Mouse (Mus musculus): ENCODE data around the gene Olfr1056. TPM values are rescaled to one million over a fixed set of nuclear protein-coding genes. Genes with fewer than 3 reads are reported as not detected.
"Not testable (repeated sequence)": the region's sequence is repeated elsewhere in the genome, so short reads cannot be mapped to it uniquely, and the experiment has no call there.

Olfr1056 gene
- not detected in 2 replicates for polyA plus RNA-seq (2011; ENCODE audit: insufficient read depth, insufficient read length, low read depth, missing spikeins)

DNA sequence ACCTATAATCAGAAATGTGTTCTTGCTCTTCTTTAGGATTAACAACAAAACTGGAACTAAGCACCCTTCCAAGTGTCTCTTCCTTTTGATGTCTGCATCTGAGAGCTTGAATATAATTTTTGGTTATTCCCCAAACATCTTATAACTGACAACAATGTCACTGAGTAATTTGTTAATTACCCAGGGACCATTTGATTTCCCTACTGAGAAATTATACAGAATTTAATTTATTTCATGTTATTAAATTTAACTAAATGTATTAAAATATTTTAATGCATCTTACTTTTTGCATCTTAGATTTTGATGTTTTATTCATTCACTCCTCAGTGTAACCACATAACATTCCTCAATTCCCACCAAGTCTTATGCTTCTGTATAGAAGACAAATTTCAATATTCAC lies at the start of gene Olfr1056:
TSS of gene Olfr1056 (minus strand) at position 101 of the 400 bp plus-strand sequence.
- Histone ChIP-seq H3K36me3 (ENCODE audit: control insufficient read depth, insufficient read depth, low read length, poor library complexity, severe bottlenecking) (no peaks in the 10 kb centered on the region), H3K27me3 (ENCODE audit: control insufficient read depth, insufficient read depth, low read length, poor library complexity, severe bottlenecking) (no peaks in the 10 kb centered on the region), H3K27ac (ENCODE audit: insufficient read depth, low read length) (no peak within 1 kb of the TSS), H3K4me3 (ENCODE audit: low read depth, low read length) (no peak within 1 kb of the TSS), H3K4me1 (ENCODE audit: control insufficient read depth, insufficient read depth, low read length) (no peaks in the 10 kb centered on the region), H3K9ac (ENCODE audit: low read depth, poor library complexity, severe bottlenecking) (no peak within 1 kb of the TSS), H3K9me3 (replicated peaks; ENCODE audit: control insufficient read depth, insufficient read depth, low read length, poor library complexity, severe bottlenecking) (no peaks in the 10 kb centered on the region)
- TF ChIP-seq POLR2A (IDR thresholded peaks at IDR 0.05; ENCODE audit: insufficient read depth, low read length) (no peak), CTCF (IDR thresholded peaks at IDR 0.05; ENCODE audit: low read depth, low read length) (no peak), EP300 (IDR thresholded peaks at IDR 0.05; ENCODE audit: insufficient read depth, low read depth, low read length) (no peak)

GRCm38 (mm10) chr2:86395114-86395513 lies 32.8 kb upstream of the Olfr1056 start:
- Histone ChIP-seq H3K36me3 (ENCODE audit: control insufficient read depth, insufficient read depth, low read length, poor library complexity, severe bottlenecking) (no peaks in the 10 kb centered on the region), H3K27ac (ENCODE audit: insufficient read depth, low read length) (no peak overlapping the region), H3K4me3 (ENCODE audit: low read depth, low read length) (no peak overlapping the region), H3K9ac (ENCODE audit: low read depth, poor library complexity, severe bottlenecking) (no peak overlapping the region), H3K27me3 (ENCODE audit: control insufficient read depth, insufficient read depth, low read length, poor library complexity, severe bottlenecking) (no peaks in the 10 kb centered on the region), H3K9me3 (replicated peaks; ENCODE audit: control insufficient read depth, insufficient read depth, low read length, poor library complexity, severe bottlenecking) (no peaks in the 10 kb centered on the region), H3K4me1 (ENCODE audit: control insufficient read depth, insufficient read depth, low read length) (no peaks in the 10 kb centered on the region)
- TF ChIP-seq EP300 (IDR thresholded peaks at IDR 0.05; ENCODE audit: insufficient read depth, low read depth, low read length) = no peak
- TF ChIP-seq POLR2A (IDR thresholded peaks at IDR 0.05; ENCODE audit: insufficient read depth, low read length) = no peak
- no peak for TF ChIP-seq CTCF (IDR thresholded peaks at IDR 0.05; ENCODE audit: low read depth, low read length)

DNA sequence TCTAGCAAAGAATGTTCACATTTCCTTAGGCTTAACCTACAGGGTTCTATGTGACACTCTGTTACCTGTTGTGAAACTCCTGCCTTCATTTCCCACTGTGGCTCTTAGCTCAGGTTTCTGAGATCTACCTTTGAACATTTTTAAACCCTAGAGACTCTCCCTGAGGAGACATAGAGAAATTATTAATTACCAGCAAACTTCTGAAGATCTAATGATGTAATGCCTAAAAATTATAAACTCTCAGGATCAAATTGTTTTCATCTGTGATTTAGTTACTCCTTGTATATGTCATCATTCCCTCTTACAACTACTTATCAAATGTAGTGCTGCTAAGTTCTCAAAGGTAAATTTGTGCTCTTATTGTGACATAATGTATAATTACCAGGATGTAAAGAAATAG lies 26.2 kb upstream of the Olfr1056 start, which contains the start of gene Olfr1058:
TSS of gene Olfr1058 (minus strand) at position 101 of the 400 bp plus-strand sequence.
- not testable (repeated sequence) for H3K4me1 ChIP-seq (ENCODE audit: control insufficient read depth, insufficient read depth, low read length); H3K4me3 ChIP-seq (ENCODE audit: low read depth, low read length); H3K27me3 ChIP-seq (ENCODE audit: control insufficient read depth, insufficient read depth, low read length, poor library complexity, severe bottlenecking); H3K9me3 ChIP-seq (replicated peaks; ENCODE audit: control insufficient read depth, insufficient read depth, low read length, poor library complexity, severe bottlenecking); H3K9ac ChIP-seq (ENCODE audit: low read depth, poor library complexity, severe bottlenecking); H3K36me3 ChIP-seq (ENCODE audit: control insufficient read depth, insufficient read depth, low read length, poor library complexity, severe bottlenecking); H3K27ac ChIP-seq (ENCODE audit: insufficient read depth, low read length)

DNA sequence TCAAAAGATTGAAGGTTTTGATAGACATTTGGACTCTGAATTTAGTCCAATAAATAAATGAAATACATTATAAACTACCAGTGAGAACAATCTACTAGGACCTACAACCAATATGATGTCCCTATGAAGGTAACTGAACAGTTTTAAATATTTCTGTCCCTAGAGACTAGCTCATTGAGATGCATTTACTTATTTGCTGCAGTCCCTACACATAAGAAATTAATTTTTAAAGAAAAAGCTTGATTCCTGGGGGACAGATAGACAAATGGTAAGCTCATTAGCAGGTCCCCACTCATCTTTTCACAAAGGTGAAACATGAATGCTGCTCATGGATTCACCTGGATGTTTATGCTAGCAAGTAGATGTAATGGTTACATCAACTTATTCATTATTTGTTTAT lies 16.0 kb upstream of the Olfr1056 start, which contains the start of gene Olfr1057:
TSS of gene Olfr1057 (minus strand) at position 101 of the 400 bp plus-strand sequence.
- TF ChIP-seq POLR2A (IDR thresholded peaks at IDR 0.05; ENCODE audit: insufficient read depth, low read length) = no peak
- no peak for TF ChIP-seq CTCF (IDR thresholded peaks at IDR 0.05; ENCODE audit: low read depth, low read length)
- no peak within 1 kb of the TSS for H3K9ac ChIP-seq (ENCODE audit: low read depth, poor library complexity, severe bottlenecking)
- no peaks in the 10 kb centered on the region for H3K4me1 ChIP-seq (ENCODE audit: control insufficient read depth, insufficient read depth, low read length)
- H3K36me3 ChIP-seq (ENCODE audit: control insufficient read depth, insufficient read depth, low read length, poor library complexity, severe bottlenecking) = no peaks in the 10 kb centered on the region
- no peaks in the 10 kb centered on the region for H3K27me3 ChIP-seq (ENCODE audit: control insufficient read depth, insufficient read depth, low read length, poor library complexity, severe bottlenecking)
- H3K27ac ChIP-seq (ENCODE audit: insufficient read depth, low read length) = no peak within 1 kb of the TSS
- no peak within 1 kb of the TSS for H3K4me3 ChIP-seq (ENCODE audit: low read depth, low read length)
- no peaks in the 10 kb centered on the region for H3K9me3 ChIP-seq (replicated peaks; ENCODE audit: control insufficient read depth, insufficient read depth, low read length, poor library complexity, severe bottlenecking)

DNA sequence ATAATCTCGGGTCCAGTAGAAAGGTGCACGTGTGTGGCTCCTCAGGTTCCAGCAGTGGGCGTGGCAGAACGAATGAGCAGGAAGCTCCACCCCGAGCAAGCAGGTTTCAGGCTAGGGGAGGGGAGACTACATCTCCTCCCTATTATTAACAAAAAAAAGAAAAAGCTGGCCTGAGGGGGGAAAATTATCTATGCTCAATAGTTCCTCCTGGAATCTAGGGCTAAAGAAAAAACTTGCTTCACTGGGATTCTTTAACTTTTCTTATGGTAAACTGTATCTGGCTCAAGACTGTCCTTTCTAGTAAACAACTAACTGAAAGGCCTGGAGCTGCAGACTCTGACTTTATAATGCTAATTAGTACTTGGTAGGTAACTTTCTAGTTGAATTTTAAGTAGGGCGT lies 4.1 kb upstream of the Olfr1056 start:
- not testable (repeated sequence) for H3K9ac ChIP-seq (ENCODE audit: low read depth, poor library complexity, severe bottlenecking); H3K9me3 ChIP-seq (replicated peaks; ENCODE audit: control insufficient read depth, insufficient read depth, low read length, poor library complexity, severe bottlenecking); H3K4me3 ChIP-seq (ENCODE audit: low read depth, low read length); H3K36me3 ChIP-seq (ENCODE audit: control insufficient read depth, insufficient read depth, low read length, poor library complexity, severe bottlenecking); H3K4me1 ChIP-seq (ENCODE audit: control insufficient read depth, insufficient read depth, low read length); H3K27ac ChIP-seq (ENCODE audit: insufficient read depth, low read length); H3K27me3 ChIP-seq (ENCODE audit: control insufficient read depth, insufficient read depth, low read length, poor library complexity, severe bottlenecking)

- not testable (repeated sequence) for H3K4me3 ChIP-seq (ENCODE audit: low read depth, low read length); H3K4me1 ChIP-seq (ENCODE audit: control insufficient read depth, insufficient read depth, low read length); H3K9ac ChIP-seq (ENCODE audit: low read depth, poor library complexity, severe bottlenecking); H3K27me3 ChIP-seq (ENCODE audit: control insufficient read depth, insufficient read depth, low read length, poor library complexity, severe bottlenecking); H3K36me3 ChIP-seq (ENCODE audit: control insufficient read depth, insufficient read depth, low read length, poor library complexity, severe bottlenecking); H3K27ac ChIP-seq (ENCODE audit: insufficient read depth, low read length)
- peaks cover 14% of the 10 kb centered on the region for H3K9me3 ChIP-seq (replicated peaks; ENCODE audit: control insufficient read depth, insufficient read depth, low read length, poor library complexity, severe bottlenecking)
Measured at GRCm38 (mm10) chr2:86351751-86352150, 10.5 kb downstream of the Olfr1056 start.

- no peaks in the 10 kb centered on the region for H3K27me3 ChIP-seq (ENCODE audit: control insufficient read depth, insufficient read depth, low read length, poor library complexity, severe bottlenecking)
- no peak within 1 kb of the TSS for H3K4me3 ChIP-seq (ENCODE audit: low read depth, low read length)
- H3K9ac ChIP-seq (ENCODE audit: low read depth, poor library complexity, severe bottlenecking) = no peak within 1 kb of the TSS
- no peaks in the 10 kb centered on the region for H3K4me1 ChIP-seq (ENCODE audit: control insufficient read depth, insufficient read depth, low read length)
- H3K27ac ChIP-seq (ENCODE audit: insufficient read depth, low read length) = no peak within 1 kb of the TSS
- H3K36me3 ChIP-seq (ENCODE audit: control insufficient read depth, insufficient read depth, low read length, poor library complexity, severe bottlenecking) = no peaks in the 10 kb centered on the region
- no peak for TF ChIP-seq CTCF (IDR thresholded peaks at IDR 0.05; ENCODE audit: low read depth, low read length)
- TF ChIP-seq POLR2A (IDR thresholded peaks at IDR 0.05; ENCODE audit: insufficient read depth, low read length) = no peak
- TF ChIP-seq EP300 (IDR thresholded peaks at IDR 0.05; ENCODE audit: insufficient read depth, low read depth, low read length) = no peak
- H3K9me3 ChIP-seq (replicated peaks; ENCODE audit: control insufficient read depth, insufficient read depth, low read length, poor library complexity, severe bottlenecking) = peaks cover 16% of the 10 kb centered on the region
Measured at GRCm38 (mm10) chr2:86350184-86350583, 12.1 kb downstream of the Olfr1056 start, which contains the start of gene Olfr1055. Gene Olfr1055, minus strand, starts transcription at chr2:86350284.
